Mouse (Mus musculus) spleen, adult 12 weeks (tissue): ENCODE data around the gene Zfp865.
"Not testable (repeated sequence)": the region's sequence is repeated elsewhere in the genome, so short reads cannot be mapped to it uniquely, and the experiment has no call there.

ENCODE experiments used
- DNase-seq: peaks from one replicate; pipeline ENCODE4 v3.0.0; 2022; ENCODE audit warnings: low spot score

The Zfp865 gene

DNA sequence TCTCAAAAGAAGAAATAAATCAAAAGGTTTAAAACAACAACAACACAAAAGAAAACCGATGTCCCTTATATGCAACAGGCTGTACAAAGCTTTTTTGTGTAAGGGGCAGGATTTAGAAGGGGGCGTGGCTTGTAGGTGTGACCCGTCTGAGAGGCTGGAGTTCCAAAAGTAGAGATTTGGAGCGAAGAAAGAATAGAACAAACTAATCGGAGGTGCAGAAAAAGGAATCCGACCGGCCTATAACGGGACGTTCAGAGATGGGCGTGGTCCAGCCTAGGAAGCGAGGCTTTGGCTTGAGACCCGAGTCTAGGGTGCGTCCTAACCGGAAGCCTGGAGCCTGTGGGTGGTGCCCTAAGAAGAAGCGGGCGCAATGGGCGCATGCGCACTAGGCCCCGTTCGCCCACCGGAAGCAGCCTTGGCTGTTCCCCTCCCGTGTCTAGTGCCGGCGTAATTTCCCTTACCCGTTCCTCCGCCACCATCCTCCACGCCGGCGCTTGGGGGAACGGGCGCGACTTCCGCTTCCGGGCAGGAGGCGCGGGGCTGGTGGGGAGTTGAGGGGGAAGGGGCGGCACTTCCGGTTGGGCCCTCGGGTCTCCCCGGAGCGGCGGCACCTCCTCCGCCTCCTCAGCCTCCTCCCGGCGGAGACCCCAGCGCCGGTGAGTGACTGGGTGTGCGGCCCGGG is at the start of gene Zfp865, which contains the start of gene Ccdc106:
Gene Zfp865, plus strand, starts transcription at position 377 of the 682 bp plus-strand sequence.
Gene Ccdc106, plus strand, starts transcription at position 554 of the 682 bp plus-strand sequence.
- peak; percentile 95 for DNase-seq

GRCm38 (mm10) chr7:4971068-4971467 is 49.1 kb upstream of the Zfp865 start, which contains the start of gene Sbk3:
Sbk3 (minus strand) TSS chr7:4971168.
- DNase-seq, result no peak

GRCm38 (mm10) chr7:4971710-4972109 is 48.5 kb upstream of the Zfp865 start:
- no peak for DNase-seq

DNA sequence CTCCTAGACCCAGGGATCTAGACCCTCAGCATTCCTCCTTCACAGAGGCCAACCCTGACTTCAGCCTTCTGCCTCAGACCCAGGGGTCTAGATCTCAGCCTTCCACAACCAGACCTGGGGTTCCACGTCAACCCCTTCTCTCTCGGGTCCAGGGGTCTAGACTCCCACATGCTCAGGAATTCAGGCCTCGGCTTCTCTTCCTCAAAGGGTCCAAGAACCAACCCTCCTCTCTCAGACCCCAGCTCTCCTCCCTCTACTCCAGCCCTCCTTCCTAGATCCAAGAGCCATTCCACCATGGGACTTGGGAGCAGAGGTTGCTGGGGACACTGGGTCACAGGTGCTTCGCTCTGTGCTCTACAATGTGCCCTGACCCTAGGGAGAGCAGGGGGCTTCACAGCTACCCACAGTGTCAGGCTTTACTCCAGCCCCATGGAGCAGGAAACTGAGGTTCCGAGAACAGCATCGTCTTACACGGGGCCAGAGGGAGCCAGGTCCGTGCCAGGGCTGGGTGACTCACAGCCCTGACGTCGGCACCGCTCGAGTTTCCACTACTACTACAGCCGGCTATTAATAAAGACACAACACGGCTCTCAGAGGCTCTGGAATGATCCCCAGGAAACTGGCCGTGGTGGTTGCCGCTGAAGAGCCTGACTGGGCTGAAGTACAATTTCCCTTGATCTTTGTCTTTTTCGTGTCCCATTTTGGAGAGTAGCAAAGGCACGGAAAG is 47.7 kb upstream of the Zfp865 start:
- DNase-seq, result no peak

- no peak for DNase-seq
Observed at GRCm38 (mm10) chr7:4975455-4975854, 44.7 kb upstream of the Zfp865 start.

DNA sequence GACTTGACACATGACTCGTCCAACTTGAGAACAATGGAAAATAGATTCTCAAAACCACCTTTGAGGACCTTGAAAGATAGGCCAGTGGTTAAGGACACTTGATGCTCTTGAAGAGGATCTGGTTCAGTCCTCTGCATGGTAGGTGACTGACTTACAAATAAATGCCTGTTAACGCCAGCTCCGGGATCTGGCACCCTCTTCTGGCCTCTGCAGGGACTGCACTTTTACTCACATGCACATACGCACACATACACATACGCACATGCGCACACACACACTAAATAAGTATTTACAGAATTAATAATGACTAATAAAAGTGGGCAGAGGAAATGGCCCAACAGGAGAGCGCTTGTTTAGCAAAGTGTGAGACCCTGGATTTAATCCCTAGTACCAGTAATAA is 43.3 kb upstream of the Zfp865 start:
- no peak for DNase-seq

GRCm38 (mm10) chr7:4988250-4988649 is 31.9 kb upstream of the Zfp865 start:
- DNase-seq, result no peak

DNA sequence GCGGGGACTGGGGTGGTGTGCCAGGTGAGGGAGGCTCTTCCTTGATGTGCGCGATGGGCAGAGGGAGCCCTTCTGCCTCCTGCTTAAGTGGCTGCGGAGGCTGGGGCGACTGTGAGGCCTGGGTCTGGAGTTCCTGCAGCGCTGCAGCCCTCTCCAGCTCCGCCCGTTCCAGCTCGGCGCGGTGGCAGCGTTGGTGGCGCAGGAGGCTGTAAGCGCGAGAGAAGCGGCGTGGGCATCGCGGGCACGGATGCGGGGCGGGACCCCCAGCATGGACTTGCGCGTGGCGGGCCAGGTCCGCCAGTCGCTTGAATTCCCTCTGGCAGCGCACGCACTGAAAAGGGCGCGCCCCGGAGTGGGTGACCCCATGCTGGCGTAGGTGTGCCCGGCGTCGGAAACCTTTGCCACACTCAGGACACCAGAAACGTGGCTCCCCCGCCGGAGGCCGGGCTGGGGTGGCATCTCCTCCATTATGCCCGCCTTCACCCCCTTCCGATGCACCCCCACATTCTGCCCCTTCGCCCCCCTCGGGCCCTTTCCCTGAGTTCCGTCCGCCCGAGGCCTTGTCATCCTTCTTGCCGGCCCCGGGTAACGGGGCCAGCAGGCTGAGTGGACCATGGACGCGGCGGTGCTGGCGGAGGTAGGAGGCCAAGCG is 26.7 kb upstream of the Zfp865 start:
- no peak for DNase-seq

DNA sequence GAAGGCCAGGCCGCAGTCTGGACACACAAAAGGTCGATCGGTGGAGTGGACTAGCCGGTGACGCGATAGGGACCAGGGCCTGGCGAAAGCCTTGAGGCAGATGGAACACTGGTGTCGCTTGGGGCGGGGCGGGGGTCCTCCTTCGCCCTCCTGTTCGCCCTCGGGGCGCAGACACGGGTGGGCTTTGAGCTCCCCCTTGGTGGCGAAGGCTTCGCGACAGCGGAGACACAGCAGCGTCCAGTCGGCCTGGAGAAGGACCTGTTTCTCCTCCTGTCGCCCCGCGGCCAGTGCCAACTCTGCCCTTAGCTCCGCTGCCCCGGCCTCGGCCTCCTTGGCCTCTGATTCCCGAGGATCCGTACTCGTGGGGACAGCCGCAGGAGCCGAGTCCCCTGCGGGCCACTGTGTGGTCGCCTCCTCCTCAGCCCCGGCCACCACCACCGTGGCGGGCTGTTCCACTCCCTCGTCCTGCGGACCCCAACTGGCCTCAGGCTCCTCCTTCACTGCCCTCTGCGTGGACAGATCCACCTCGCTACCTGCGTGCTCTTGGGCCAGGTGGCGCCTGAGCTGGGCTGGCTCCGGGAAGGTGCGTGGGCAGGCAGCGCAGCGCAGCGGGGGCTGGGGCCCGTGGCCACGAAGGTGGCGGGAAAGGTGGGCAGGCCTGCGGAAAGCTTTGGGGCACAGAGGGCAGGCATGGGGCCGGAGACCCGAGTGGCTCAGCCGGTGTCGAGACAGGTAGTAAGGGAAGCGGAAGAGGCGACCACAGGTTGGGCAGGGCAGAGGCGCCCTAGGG is 26.0 kb upstream of the Zfp865 start:
- no peak for DNase-seq

DNA sequence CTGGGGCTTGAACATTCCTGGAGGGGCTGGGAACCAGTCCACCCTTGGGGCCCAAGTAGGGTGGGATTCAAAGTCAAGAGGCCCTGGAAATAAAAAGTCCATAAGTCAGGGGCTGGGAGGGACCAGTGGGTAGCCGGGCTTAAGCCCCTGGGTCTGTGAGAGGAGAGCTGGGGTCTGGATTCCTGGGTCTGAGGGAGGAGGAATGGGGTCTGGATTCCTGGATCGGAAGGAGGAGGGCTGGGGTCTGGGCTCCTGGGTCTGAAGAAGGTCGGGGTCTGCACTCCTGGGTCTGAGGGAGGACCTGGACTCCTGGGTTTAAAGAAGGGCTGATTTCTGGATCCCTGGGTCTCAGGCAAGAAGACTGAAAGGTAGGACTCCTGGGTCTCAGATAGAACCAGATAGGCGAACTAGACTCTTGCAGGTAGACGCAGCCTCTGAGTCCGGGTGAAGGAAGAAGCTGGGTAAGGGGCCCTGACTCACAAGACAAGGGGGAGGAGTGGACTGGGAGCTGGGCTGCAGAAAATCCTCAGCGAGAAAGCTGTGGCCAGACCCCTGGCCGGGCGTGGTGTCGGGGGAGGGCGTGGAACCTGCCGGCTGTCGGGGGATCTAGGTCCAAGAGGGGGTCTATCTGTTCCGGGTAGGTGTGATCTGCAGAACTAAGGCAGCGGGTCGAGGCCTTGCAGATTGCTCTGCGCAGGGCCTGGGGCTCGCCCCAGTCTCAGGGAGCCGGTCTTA is 24.7 kb upstream of the Zfp865 start:
- DNase-seq, result no peak

DNA sequence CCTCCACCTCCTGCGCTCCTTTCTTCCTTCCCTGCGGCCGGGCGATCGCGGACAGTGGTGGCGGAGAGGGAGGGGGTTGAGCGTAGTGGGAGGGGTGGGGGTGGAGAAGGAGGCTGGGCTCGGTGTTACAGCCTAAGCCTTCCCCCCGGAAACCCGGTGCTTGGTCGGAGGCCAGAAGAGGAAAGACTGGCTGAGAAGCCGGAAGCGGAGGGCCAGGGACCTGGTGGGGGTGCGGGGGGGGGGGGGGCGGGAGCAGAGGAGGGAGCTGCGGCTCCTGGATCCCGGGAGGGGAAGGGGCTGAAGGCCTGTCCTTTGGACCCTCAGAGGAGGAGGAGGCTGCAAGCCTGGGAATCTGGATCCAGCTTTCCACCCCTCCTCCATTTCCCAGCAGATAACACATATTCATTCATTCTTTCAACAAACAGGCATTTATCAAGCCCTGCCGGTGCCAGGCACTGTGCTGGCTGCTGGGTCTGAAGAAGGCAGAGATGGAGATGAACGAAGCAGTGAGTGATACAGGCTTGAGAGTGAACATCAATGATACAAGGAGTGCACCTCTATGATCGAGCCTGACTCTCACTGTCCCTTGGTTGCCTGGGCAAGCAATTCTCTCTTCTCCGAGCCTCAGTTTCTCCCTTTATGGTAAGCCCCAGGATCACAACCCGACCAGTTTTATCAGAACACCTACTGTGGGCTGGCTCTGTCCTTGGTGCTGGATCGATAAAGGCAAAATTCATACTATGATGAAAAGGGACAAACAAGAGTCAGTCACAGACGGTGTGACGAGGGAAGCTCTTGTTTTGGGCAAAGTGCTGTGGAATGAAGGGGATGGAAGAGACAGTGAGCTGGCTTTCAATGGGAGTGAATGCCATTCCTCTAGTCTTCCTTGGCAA is 23.9 kb upstream of the Zfp865 start, which contains the start of gene Zfp579:
Gene Zfp579, minus strand, starts transcription at position 156 of the 893 bp plus-strand sequence.
- no peak for DNase-seq

GRCm38 (mm10) chr7:4996934-4997333 is 23.2 kb upstream of the Zfp865 start:
- no peak for DNase-seq

DNA sequence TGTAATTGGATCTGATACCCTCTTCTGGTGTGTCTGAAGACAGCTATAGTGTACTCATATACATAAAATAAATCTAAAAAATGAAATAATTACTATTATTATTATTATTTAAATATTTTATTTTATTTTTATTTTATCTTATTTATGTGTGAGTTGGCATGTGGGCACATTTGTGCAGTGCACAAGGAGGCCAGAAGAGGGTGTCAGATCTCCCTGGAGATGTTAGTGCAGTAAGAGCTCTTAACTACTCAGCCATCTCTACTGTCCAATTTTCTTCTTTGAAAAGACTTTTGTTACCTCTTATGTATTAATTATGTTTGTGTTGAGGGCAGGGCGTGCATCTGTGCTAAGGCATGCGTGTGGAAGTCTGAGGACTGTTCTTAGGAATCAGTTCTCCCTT is 20.3 kb upstream of the Zfp865 start:
- DNase-seq, result no peak

GRCm38 (mm10) chr7:5002876-5003275 is 17.3 kb upstream of the Zfp865 start:
- not testable (repeated sequence) for DNase-seq

GRCm38 (mm10) chr7:5008229-5008628 is 11.9 kb upstream of the Zfp865 start:
- no peak for DNase-seq

- DNase-seq, result no peak
Observed at GRCm38 (mm10) chr7:5012681-5013513, 7.3 kb upstream of the Zfp865 start.

DNA sequence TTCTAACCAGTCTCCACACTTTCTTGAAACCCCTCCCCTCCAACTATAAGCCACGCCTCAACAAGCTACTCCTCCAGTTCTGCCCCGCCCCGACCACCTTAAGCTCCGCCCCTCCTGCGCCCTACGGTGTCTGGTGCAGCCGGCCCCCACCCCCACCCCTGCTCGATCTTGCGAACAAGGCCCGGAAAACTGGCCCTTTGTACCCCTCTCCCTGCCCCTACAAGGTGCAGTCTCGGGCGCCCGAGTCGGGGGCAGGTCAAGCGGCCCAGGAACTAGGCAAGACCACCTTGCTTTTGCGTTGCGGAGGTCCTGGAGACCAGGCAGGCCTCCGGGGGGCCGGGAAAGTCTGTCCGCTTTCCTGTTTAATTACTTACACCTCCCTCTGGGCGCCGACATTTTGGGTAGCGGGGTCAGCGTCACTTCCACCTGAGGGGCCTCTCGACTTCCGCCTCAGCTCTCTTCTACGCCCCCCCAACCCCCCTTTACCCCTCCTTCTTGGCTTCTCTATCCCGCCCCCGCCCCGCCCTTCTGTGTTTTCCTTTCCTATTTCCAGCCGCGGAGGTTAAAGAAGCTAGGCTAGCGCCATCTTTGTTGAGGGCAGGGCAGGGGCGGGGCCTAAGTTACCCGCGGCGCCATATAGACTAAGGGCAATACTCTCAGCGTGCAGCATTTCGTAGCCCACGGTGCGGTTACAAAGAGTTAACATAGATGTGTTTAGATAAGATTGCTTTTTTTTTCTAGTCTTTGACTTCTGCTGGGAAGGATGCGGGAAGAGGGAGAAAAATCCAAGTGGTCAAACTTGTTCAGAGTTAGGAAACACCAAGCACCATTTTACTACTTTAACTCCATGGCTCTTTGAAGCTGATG is 5.7 kb upstream of the Zfp865 start, which contains the start of the genes Zfp524 and Fiz1:
Gene Zfp524, plus strand, starts transcription at position 165 of the 867 bp plus-strand sequence.
Gene Fiz1, minus strand, starts transcription at position 447 of the 867 bp plus-strand sequence.
- DNase-seq, result peak; percentile 93
